Mouse (Mus musculus): ENCODE results near the gene Ankrd65. TPM values are rescaled to one million over a fixed set of nuclear protein-coding genes. Genes with fewer than 3 reads are reported as not detected.
"Not testable (repeated sequence)": the region's sequence is repeated elsewhere in the genome, so short reads cannot be mapped to it uniquely, and the experiment has no call there.

The Ankrd65 gene
- total RNA-seq, 2 experiments from 2014 or later, result not detected

DNA sequence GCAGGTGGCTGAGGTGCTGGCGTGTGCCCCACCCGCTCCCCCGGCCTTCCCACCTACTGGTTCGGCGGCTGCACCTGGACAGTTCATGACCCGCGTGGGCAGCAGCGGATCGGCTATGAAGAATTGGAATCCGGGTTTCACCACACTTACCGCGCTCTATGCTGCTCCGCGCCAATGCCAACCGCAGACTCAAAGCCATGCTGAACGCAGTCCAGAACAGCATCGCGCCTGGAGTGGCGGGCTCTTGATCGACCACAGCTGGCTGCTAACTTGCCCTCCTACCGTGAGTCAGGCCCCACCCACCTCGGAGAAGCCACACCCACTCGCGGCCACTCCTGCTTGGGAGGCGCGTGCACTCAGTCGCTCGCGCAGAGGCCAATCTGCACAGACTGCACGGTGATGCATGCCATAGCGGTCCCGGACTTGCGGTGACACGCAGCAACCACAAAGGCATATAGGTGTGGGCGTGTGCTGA lies 15.9 kb upstream of the Ankrd65 start, which contains the start of gene Vwa1:
Vwa1 (minus strand) TSS at position 419 of the 475 bp plus-strand sequence.
- peak; percentile 91 to 94 for DNase-seq
- intact Hi-C loops (cut with DNase I), result loop anchor here (10.0 kb wide), 1 partner anchor 290 kb away; no protein-coding TSS in a partner anchor

DNA sequence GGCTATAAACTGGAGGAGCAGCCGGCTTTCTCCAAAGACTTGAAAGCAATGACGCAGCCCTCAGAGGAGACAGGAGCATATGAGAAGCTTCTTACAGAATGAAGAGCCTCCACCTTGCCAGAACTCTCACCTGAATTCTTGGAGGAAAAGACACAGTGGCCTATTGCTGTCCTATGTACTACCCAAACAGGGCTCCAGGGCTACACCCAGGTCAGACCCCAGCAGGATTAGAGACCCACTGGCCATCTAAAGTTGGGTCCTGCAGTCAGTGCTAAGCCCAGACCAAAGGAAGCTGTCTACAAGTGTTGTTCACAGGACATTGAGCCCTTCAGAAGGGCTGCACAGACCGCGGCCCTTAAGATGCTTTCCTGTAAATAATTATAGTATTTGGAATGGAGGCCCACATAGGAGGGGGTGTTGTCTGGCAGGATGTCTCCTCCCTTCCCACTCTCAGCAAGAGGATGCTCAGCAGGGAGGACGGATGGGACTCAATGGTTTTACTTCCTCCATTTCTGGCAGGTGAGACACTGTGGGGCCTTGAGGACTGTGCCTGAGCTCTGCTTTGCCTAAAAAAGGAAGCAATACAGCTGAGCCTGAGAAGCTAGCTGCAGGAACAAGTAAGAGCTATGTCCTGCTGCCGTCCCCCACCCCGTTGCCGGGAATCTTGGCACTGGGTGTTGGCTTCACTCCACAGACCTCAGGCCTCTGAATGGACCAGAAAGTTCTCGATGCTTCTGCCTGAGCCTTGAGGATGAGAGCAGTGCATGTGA lies 15.1 kb upstream of the Ankrd65 start:
- peak; percentile 83 to 85 for DNase-seq
- intact Hi-C loops (cut with DNase I), result loop anchor here (10.0 kb wide), 1 partner anchor 290 kb away; no protein-coding TSS in a partner anchor

- intact Hi-C loops (cut with DNase I), result loop anchor here (10.0 kb wide), 1 partner anchor 291 kb away; no protein-coding TSS in a partner anchor
- peak; percentile 60 to 63 for DNase-seq
These were observed 14.4 kb upstream of the Ankrd65 start for GRCm38 (mm10) chr4:155775855-155776254.

DNA sequence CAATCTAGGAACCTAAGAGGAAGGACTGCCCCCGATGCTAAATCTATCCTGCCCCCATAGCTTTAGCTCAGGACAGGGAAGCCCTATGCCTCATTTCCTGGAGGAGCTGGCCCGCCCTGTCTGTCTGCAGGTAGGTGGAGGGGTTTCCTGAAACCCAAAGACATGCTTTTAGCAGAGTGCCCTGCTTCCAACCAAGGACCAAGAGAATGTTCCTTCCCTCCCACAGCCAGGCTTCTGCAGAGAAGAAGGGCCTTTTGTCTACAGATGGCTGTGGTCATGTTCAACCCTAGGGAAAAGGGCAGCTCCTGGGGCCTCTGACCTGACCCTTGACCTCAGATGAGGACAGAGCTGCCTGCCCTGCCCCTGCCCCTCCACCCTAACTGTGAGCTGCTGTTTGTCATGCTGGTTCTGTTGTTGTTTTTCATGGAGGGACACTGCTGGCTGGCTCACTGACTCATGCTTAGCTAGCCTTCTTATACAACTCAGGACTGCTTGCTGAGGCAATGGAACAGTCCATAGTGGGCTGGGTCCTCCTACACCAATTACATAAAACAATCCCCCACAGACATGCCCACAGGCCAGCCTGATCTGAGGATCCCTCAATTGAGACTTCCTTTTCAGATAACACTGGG lies 13.4 kb upstream of the Ankrd65 start:
- intact Hi-C loops (cut with DNase I), result loop anchor here (10.0 kb wide), 1 partner anchor 292 kb away; no protein-coding TSS in a partner anchor
- no peak for DNase-seq

GRCm38 (mm10) chr4:155777816-155778215 lies 12.4 kb upstream of the Ankrd65 start:
- intact Hi-C loops (cut with DNase I), result loop anchor here (10.0 kb wide), 1 partner anchor 293 kb away; no protein-coding TSS in a partner anchor

DNA sequence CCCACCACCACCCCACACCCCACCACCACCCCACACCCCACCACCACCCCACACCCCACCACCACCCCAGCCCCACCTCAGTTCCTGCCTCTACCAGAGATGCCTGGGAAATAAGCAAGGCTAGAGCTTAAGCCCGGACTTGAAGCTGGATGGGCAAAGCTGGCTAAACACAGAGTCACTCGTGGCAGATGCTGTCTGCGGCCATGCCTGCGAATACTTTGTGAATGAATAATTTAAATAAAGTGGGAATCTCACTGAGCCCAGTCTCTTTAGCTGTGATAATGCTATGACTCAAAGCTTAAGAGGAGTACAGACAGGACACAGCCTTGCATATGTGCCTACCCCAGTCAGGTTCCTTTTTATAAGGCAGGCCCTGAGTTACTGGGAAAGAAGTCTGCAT lies 10.7 kb upstream of the Ankrd65 start:
- no peak for DNase-seq
- intact Hi-C loops (cut with DNase I), result loop anchor here (10.0 kb wide), 1 partner anchor 295 kb away; no protein-coding TSS in a partner anchor

More at GRCm38 (mm10) chr4:155777816-155778215, 12.4 kb upstream of the Ankrd65 start:
- DNase-seq, result peak in 1 of 2 experiments; percentile 32

- DNase-seq, result peak; percentile 86
- intact Hi-C loops (cut with DNase I), result no loop called here
These were observed 9.3 kb upstream of the Ankrd65 start for GRCm38 (mm10) chr4:155780895-155781294.

DNA sequence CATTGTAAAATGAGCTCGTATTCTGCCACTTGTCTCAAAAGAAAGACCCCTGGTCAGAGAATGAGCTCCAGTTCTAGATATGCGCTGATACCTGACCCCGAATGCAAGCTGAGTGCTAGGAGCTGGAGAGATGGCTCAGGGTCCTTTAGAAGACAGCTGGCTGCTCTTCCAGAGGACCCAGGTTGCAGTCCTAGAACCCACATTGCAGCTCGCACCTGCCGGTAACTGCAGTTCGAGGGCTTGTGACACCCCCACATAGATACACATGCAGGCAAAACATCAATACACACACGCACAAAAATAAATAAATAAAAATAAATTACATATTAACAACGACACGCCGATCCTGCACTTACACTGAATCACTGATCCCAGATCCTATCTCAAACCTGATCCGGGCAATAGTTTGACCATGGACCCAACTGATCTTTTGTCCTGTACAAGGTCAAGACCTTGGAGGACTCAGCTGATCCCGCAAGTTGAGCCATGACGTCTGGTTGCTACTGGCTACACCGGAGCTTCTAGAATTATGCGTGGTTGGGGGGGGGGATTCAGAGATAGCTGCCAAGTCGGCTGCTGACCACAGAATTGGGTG lies 6.7 kb upstream of the Ankrd65 start:
- peak in 1 of 2 experiments; percentile 26 for DNase-seq

DNA sequence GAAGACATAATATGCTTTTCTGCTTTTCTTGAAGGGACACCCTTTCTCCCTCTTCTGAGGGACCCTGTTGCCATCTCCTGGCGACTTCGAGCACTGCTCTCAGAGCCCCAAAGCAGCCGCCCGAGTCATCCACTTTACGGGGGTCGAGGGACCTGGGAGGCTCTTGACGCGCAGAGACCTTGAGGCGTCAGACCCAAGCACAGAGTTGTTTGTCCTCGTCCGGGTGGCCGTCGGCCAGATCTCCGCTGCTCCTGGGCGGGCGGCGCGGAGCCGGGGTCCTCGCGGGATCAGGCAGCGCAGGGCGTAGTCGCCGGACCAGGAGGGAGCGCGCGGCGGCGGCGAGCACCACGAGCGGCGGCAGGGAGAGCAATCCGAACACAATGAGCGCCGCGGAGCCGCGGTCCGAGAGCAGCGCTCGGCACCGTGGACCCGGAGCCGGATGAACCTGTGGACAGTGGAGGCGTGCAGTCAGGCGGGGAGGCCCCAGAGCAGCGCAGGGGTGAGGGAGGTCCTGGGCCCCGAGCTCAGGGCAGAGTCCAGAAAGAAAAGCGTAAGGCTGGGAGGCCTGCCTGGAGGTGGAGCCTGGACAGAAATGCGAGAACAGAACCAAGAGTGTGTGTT lies 6.0 kb upstream of the Ankrd65 start:
- DNase-seq, result peak; percentile 89 to 90
- intact Hi-C loops (cut with DNase I), result loop anchor here (1.0 kb wide), 1 partner anchor 15 kb away; no protein-coding TSS in a partner anchor

More for the DNA sequence above, 6.7 kb upstream of the Ankrd65 start:
- intact Hi-C loops (cut with DNase I), result loop anchor here (1.0 kb wide), 1 partner anchor 14 kb away; no protein-coding TSS in a partner anchor

- no peak for DNase-seq
- intact Hi-C loops (cut with DNase I), result no loop called here
These were observed 5.0 kb upstream of the Ankrd65 start for GRCm38 (mm10) chr4:155785246-155785645.

- intact Hi-C loops (cut with DNase I), result no loop called here
- DNase-seq, result no peak
These were observed 4.4 kb upstream of the Ankrd65 start, which contains the start of gene Tmem88b for GRCm38 (mm10) chr4:155785819-155786218. TSS of gene Tmem88b (minus strand) at chr4:155785874.

DNA sequence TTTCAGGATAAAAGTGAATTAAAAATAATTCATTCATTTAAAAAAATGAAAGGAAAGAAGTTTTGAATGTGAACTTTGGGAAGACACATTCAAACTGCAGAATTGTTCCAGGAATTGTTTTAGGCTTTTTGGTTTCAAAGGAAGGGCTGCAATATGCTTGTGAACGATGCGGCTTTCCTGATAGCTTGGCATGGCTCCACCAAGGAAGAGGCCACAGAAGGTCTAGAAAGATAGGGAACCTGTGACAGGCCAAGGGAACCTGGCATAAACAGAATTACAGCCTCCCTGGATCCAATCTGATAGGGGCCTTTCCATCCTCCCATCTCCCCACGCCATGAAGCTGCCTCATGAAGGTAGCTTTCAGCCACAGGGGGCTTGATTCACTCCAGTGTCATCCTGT lies 1.9 kb upstream of the Ankrd65 start:
- DNase-seq, result no peak
- intact Hi-C loops (cut with DNase I), result no loop called here

- intact Hi-C loops (cut with DNase I); DNase-seq: not testable (repeated sequence)
These were observed 1.4 kb upstream of the Ankrd65 start for GRCm38 (mm10) chr4:155788833-155789232.

GRCm38 (mm10) chr4:155790650-155791161 lies 467 bp downstream of the Ankrd65 start:
- DNase-seq, result no peak
- intact Hi-C loops (cut with DNase I), result no loop called here

GRCm38 (mm10) chr4:155791240-155791933 lies 1.1 kb downstream of the Ankrd65 start:
- intact Hi-C loops (cut with DNase I), result no loop called here
- DNase-seq, result no peak

GRCm38 (mm10) chr4:155793730-155794129 lies 3.5 kb downstream of the Ankrd65 start:
- intact Hi-C loops (cut with DNase I), result no loop called here
- no peak for DNase-seq

DNA sequence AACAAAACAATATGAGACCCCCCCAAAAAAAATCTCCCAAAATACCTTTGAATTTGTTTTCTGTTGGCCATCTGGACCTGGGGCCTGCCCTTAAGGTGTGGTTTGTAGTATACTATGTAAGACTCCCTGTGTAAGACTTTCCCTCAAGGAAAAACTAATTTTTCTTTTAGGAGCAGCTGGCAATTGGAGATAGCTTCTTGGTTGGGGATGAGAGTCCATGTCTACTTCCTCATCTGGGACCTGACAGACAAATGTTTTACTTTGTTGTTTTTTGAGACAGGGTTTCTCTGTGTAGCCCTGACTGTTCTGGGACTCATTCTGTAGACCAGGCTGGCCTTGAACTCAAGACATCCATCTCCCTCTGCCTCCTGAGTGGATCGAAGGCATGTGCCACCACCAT lies 11.8 kb downstream of the Ankrd65 start:
- intact Hi-C loops (cut with DNase I), result no loop called here

GRCm38 (mm10) chr4:155802741-155803339 lies 12.6 kb downstream of the Ankrd65 start, which contains the start of gene Mrpl20:
TSS of gene Mrpl20 (plus strand) at chr4:155802878.
- intact Hi-C loops (cut with DNase I), result no loop called here
- peak in 1 of 2 experiments; percentile 11 for DNase-seq

More for the DNA sequence above, 11.8 kb downstream of the Ankrd65 start:
- DNase-seq, result no peak

Data from heart, postnatal 10 days (tissue).